Mouse (Mus musculus) mouse trophoblast stem cell (cell line): ENCODE results near the gene Pbx4.

Experiments used
- in situ Hi-C, 2 experiments: fragments of 300-500 bp; cut with MseI, MboI; formaldehyde crosslinking; loops; 2 replicates in 1 of 2; 3 replicates in 1 of 2; pipeline ENCODE4 v1.15.1; 2025

The Pbx4 gene

GRCm38 (mm10) chr8:69809820-69810219 lies 22.5 kb upstream of the Pbx4 start:
- in situ Hi-C loops, result no loop called here

GRCm38 (mm10) chr8:69814881-69815280 lies 17.4 kb upstream of the Pbx4 start:
- in situ Hi-C loops, result no loop called here

GRCm38 (mm10) chr8:69815396-69815795 lies 16.9 kb upstream of the Pbx4 start:
- in situ Hi-C loops, result no loop called here

DNA sequence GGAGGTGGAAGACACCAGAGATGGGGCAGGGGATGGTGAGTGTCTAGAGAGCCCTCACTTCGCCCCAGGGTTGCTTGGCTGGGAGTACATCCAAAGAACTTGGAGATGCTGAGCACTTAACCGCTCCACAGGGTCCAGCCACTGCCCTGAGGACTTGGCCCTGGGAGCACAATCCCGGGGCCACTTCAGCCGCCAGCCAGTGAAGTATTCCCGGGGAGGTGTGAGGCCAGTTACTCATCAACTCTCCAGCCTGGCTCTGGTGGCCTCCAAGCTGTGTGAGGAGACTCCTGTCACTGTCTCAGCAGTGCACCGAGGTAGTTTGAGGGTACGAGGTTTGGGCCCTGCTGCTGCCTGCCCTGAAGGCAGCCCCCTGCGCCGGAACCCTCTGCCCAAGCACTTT lies 11.8 kb upstream of the Pbx4 start:
- in situ Hi-C loops, result no loop called here

GRCm38 (mm10) chr8:69821971-69822385 lies 10.3 kb upstream of the Pbx4 start:
- in situ Hi-C loops, result no loop called here

GRCm38 (mm10) chr8:69822386-69823191 lies 9.7 kb upstream of the Pbx4 start, which contains the start of gene Lpar2:
Gene Lpar2 (plus strand): TSS chr8:69822429.
- in situ Hi-C loops, result no loop called here

GRCm38 (mm10) chr8:69826371-69826770 lies 5.9 kb upstream of the Pbx4 start:
- in situ Hi-C loops, result no loop called here

DNA sequence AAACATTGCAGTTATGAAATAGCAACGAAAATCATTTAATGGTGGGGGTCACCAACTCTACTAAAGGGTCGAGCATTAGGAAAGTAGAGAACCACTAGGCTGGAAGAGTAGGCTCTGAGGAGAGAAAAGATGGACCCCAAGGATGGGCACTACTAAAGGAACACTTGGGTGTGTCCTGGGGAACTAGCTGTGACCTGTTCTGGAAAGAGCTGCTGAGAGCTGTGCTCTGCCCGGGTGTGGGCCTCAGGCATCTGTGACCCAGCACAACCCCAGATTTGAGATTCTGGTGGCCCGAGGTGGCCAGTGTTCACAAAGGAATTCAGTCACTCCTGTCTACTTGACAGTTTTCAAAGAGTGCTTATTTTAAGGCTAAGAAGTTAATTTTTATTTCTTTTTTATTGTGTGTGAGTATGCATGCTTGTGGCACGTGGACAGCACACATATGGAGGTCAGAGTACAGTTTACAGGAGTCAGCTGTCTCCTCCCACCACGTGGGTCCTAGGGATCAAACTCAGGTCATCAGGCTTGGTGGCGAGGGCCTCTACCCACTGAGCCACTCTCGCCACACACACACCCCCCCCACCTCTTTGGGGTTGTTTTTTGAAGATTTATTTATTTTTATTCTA lies 4.9 kb downstream of the Pbx4 start:
- in situ Hi-C loops, result no loop called here

DNA sequence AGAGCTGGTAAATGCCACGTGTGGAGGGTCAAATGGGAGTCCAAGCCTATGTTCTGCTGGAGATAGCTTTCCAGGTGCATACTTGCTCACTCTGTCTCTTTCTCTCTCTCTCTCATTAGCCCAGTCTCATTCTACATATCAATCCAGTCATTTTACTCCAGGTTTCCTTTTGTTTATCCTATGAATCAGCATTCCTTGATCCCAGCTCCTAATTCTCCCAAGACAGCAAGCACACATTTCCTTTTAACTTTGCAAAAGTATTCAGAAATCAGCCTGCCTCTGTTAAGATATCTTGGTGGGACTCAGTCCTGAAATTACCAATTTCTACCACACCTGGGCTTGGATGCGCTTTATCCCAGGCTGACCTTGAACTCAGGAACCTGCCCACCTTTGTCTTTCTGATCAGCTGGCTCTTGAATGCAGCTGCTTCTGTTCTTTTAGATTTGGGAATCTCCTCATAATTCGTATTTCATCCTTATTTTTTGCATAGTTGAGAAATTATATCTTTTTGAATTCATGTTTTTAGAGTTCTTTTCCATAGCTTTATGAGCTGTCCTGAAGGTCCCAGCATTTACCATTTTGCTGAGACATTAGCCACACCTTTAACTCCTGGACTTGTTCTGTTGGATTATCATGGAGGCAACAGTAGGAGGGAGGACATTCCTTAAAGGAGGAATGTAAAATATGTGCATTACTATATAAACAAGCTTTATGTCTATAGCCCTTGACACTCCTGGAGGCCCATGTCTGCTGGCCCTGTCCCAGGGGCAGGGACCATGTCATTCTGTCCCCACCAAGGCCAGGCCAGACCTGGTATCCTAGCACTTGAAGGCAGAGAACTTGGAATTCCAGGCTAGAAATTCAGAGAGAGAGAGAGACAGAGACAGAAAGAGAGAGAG lies 15.1 kb downstream of the Pbx4 start:
- in situ Hi-C loops, result no loop called here

- in situ Hi-C loops, result no loop called here
Measured at GRCm38 (mm10) chr8:69848951-69849350, 16.7 kb downstream of the Pbx4 start.

DNA sequence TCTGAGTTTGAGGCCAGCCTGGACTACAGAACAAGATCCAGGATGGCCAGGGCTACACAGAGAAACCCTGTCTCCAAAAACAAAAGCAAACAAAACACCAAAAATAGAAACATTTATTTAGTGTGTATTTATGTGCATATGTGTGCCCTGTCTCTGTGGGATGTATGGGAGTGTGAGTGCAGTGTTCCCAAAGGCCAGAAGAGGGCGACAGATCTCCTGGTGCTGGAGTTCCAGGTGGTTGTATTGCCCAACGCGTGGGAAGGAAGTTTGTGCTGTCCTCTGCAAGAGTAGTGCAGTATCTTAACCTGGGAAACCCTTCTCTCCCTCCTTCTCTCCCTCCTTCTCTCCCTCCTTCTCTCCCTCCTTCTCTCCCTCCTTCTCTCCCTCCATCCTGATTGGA lies 17.6 kb downstream of the Pbx4 start:
- in situ Hi-C loops, result no loop called here

GRCm38 (mm10) chr8:69850926-69851506 lies 18.7 kb downstream of the Pbx4 start:
- in situ Hi-C loops, result no loop called here

- in situ Hi-C loops, result no loop called here
Measured at GRCm38 (mm10) chr8:69853869-69854268, 21.6 kb downstream of the Pbx4 start.

- in situ Hi-C loops, result no loop called here
Measured at GRCm38 (mm10) chr8:69860807-69861206, 28.5 kb downstream of the Pbx4 start.

DNA sequence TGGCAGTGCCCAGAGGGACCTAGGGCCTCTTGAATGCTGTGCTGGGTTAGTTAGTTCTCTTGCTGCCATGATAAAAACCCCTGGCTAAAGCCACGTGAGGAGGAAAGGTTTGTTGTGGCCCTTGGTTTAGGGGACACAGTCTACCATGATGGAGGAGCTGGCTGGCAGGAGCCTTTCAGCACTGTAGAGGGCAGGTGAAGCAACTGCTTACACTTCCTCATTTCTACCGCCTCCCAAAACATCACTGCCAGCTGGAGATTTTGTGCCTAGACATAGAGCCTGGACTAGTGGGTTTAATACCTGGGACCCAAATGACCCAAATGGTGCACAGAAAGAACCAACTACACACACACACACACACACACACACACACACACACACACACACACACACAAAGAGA lies 29.0 kb downstream of the Pbx4 start:
- in situ Hi-C loops, result no loop called here

DNA sequence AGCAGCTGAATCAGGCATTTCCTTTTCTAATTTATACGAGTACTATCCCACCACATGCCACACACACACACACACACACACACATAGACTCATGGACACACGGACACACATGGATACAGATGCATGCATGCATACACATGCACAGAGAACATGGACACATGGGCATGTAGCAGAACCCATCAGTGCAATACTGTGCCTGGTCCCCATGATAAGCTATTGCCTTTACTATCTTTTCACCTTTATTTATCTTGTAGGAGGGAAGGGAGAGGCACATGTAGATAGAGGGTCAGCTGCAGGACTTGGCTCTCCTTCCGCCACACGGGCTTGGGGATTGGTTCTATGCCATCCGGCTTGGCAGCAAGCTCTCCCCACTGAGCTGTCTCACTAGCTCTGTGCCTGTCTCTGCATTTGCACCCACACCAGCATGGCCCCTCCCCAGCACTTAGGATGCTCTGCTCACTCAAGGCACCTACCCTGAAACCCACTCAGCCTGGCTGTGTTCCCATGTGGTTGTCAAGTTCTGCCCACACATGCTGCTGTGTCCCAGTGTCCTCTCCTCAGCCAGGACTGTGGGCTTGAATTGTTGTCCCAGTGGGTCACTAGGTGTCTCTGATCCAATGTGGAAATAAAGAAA lies 31.2 kb downstream of the Pbx4 start:
- in situ Hi-C loops, result no loop called here

DNA sequence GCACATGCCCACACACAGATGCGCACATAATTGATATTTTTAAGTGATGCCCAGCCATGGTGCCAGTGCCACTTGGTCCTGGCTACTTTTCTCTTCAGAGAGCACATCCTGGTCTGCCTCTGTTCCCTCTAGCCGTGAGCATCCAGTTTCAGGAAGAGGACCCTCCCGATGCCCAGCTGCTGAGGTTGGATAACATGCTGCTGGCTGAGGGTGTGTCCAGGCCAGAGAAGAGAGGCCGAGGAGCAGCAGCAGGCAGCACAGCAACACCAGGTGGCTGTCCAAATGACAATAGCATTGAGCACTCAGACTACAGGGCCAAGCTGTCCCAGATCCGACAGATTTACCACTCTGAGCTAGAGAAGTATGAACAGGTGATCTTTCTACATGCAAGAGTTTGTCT lies 31.9 kb downstream of the Pbx4 start:
- in situ Hi-C loops, result no loop called here

- in situ Hi-C loops, result no loop called here
Measured at GRCm38 (mm10) chr8:69867696-69868326, 35.5 kb downstream of the Pbx4 start.

DNA sequence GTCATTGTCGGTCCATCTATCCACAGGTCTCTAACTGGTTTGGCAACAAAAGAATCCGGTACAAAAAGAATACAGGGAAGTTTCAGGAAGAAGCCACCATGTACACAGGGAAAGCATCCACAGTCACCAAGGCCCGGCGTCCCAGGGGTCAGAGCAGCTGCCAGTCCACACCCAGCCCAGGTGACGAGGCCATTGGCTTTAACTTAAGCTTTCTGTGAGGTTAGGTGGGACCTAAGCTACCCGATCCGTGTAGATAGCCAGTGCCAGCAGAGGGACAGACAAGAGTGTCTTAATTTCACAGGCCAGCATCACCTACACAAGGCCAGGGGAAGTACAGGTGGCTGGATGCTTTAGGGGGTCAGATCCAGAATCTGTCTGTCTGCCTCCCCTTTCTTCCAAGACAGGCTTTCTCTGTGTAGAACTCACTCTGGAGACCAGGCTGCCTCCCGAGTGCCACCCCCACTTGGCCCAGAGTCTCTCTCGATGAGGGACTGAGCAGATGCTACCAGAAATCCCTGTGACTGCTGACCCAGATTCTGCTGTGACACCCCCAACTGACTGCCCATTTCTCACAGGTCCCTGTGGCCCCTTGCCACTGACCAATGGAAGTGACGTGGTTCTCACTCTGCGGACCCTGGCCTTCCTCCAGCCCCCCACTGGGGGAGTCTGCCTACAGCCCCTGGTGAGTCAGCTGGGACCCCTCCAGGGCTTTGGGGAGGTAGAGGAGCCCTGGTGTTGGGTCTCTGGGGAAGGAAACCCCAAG lies 37.9 kb downstream of the Pbx4 start:
- in situ Hi-C loops, result no loop called here

GRCm38 (mm10) chr8:69870907-69871306 lies 38.6 kb downstream of the Pbx4 start:
- in situ Hi-C loops, result no loop called here
